Mouse (Mus musculus) midbrain, embryonic 11.5 days (tissue): ENCODE data around the gene March1. TPM values are rescaled to one million over a fixed set of nuclear protein-coding genes. Genes with fewer than 3 reads are reported as not detected.

Experiments
- ATAC-seq: fragments of 200-750 bp; cut with Nextera tagmentation; 2 replicates; pipeline ENCODE4 v1.8.0; 2017; ENCODE audit warnings: moderate TSS enrichment, moderate library complexity; ENCODE audit not compliant: low FRiP score
- DNase-seq: peaks from one replicate; pipeline ENCODE4 v3.0.0; 2015; ENCODE audit warnings: low spot score; ENCODE audit errors: missing footprints
- H3K27ac ChIP-seq: fragments of 300-500 bp; sonication (generic); 2 replicates; pipeline ENCODE4 v1.5.1; 2014; ENCODE audit warnings: low read depth, low read length
- H3K27me3 ChIP-seq: fragments of 300-500 bp; sonication (generic); 2 replicates; pipeline ENCODE4 v1.6.1; 2014; ENCODE audit warnings: mild to moderate bottlenecking, low read length, moderate library complexity, mixed read lengths; ENCODE audit not compliant: control insufficient read depth, insufficient read depth
- H3K36me3 ChIP-seq: fragments of 300-500 bp; sonication (generic); 2 replicates; pipeline ENCODE4 v1.6.1; 2014; ENCODE audit warnings: mild to moderate bottlenecking, low read length, moderate library complexity, mixed read lengths; ENCODE audit not compliant: control insufficient read depth, insufficient read depth
- H3K4me1 ChIP-seq: fragments of 300-500 bp; sonication (generic); 2 replicates; pipeline ENCODE4 v1.6.1; 2014; ENCODE audit warnings: low read length; ENCODE audit not compliant: control insufficient read depth, insufficient read depth
- H3K4me2 ChIP-seq: fragments of 300-500 bp; sonication (generic); 2 replicates; pipeline ENCODE4 v1.6.1; 2014; ENCODE audit warnings: mild to moderate bottlenecking, moderate library complexity
- H3K4me3 ChIP-seq: fragments of 300-500 bp; sonication (generic); 2 replicates; pipeline ENCODE4 v1.5.1; 2014; ENCODE audit warnings: low read depth, low read length
- H3K9ac ChIP-seq: fragments of 300-500 bp; sonication (generic); 2 replicates; pipeline ENCODE4 v1.6.1; 2014; ENCODE audit warnings: low read length
- H3K9me3 ChIP-seq: fragments of 300-500 bp; sonication (generic); 2 replicates; pipeline ENCODE4 v1.6.1; 2016; ENCODE audit warnings: low read length; ENCODE audit not compliant: control insufficient read depth
- WGBS: fragments of 180-500 bp; shearing (Covaris S2); extraction: QIAGEN DNeasy Blood & Tissue Kit; methylation state at CpG from one replicate; pipeline ENCODE4 v1.1.7; 2014; 5-methylcytosine and 5-hydroxymethylcytosine counted together
- polyA plus RNA-seq: library from polyadenylated mRNA; unstranded; fragments of >200 nt; fragmentation: Nextera tagmentation; extraction: Ambion mirVana; gene quantifications from 2 replicates; pipeline ENCODE4 v1.2.1, GENCODE M21; 2014

Gene March1
- polyA plus RNA-seq, 1 experiment from 2014 or later = 7.4 TPM

- Histone ChIP-seq H3K36me3 (no peaks in the 10 kb centered on the region), H3K27ac (no peak overlapping the region), H3K4me1 (no peaks in the 10 kb centered on the region), H3K4me3 (no peak overlapping the region), H3K27me3 (no peaks in the 10 kb centered on the region), H3K9ac (no peak overlapping the region), H3K9me3 (no peaks in the 10 kb centered on the region), H3K4me2 (no peak overlapping the region)
- ATAC-seq (no peak), DNase-seq (no peak)
- 88% methylated on average over 2 of the region's 2 CpGs for WGBS
Observed at GRCm38 (mm10) chr8:66270116-66270515, 652.4 kb downstream of the March1 start.

DNA sequence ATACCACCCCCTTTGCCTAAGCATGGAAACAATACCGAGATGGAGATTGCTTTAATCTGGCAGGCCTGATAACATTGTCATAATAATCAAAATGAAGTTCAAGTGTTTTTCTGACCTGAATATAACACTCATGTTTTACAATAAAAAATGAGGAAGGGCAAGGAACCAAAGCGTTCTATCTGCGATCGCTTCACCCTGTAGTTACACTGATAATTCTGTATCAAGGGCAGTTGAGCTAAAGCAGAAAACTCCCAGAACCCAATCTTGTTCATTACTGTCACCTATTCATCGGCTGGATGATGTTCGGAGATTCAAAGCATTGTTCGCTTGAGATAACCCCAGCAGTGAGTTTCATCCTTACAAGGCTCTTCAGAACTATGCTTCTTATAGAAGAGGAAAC is 700.1 kb downstream of the March1 start:
- ATAC-seq = no peak
- no peak for DNase-seq
- Histone ChIP-seq H3K4me2 (no peak overlapping the region), H3K4me1 (no peaks in the 10 kb centered on the region), H3K9me3 (no peaks in the 10 kb centered on the region), H3K4me3 (no peak overlapping the region), H3K36me3 (no peaks in the 10 kb centered on the region), H3K27ac (no peak overlapping the region), H3K27me3 (no peaks in the 10 kb centered on the region), H3K9ac (no peak overlapping the region)
- 92% methylated on average over 7 of the region's 7 CpGs for WGBS

DNA sequence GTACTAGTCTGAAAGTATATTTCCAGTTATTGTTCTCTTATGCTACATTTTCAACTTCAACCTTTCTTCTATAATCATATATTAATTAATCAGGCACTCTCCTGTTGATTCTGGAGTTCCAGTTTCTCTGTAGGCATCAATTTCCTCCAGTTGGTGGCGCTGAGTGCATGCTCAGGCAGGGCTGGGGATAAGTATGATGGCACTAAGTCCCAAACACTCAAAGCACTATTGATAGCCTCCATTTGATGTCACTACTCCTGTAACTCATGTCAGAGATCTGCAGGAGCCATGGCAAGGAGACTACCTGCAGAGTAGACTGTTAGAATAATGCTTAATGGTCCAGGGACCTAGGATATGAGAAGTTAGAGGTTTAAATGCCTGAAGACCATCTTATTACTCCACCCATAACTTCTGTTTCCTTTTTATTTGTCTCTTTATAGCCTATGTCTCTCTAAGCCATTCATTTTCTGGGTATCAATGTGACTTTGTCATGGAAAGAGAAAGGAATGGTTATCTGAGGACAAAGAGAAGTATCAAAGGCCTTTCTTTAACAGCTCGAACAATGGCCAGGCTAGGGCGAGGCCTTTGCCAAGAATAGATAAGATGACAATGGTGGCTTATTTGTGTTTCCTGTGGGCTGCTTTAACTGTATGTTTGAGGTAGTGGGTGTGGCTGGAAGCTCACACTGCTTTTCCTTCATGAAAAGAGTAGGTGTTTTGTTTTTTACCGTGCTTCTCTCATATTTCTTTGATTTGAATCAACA is 705.5 kb downstream of the March1 start:
- no peaks in the 10 kb centered on the region for H3K9me3 ChIP-seq
- no peaks in the 10 kb centered on the region for H3K27me3 ChIP-seq
- H3K4me1 ChIP-seq = no peaks in the 10 kb centered on the region
- H3K36me3 ChIP-seq = no peaks in the 10 kb centered on the region
- H3K4me3 ChIP-seq = no peak overlapping the region
- no peak overlapping the region for H3K9ac ChIP-seq
- no peak overlapping the region for H3K4me2 ChIP-seq
- H3K27ac ChIP-seq = no peak overlapping the region
- WGBS = 69% methylated on average over 4 of the region's 4 CpGs
- ATAC-seq (no peak), DNase-seq (no peak)

GRCm38 (mm10) chr8:66326396-66326795 is 708.7 kb downstream of the March1 start:
- Histone ChIP-seq H3K4me1 (no peaks in the 10 kb centered on the region), H3K4me2 (no peak overlapping the region), H3K27ac (no peak overlapping the region), H3K4me3 (no peak overlapping the region), H3K9ac (no peak overlapping the region), H3K36me3 (no peaks in the 10 kb centered on the region), H3K27me3 (no peaks in the 10 kb centered on the region), H3K9me3 (no peaks in the 10 kb centered on the region)
- ATAC-seq (no peak), DNase-seq (no peak)

DNA sequence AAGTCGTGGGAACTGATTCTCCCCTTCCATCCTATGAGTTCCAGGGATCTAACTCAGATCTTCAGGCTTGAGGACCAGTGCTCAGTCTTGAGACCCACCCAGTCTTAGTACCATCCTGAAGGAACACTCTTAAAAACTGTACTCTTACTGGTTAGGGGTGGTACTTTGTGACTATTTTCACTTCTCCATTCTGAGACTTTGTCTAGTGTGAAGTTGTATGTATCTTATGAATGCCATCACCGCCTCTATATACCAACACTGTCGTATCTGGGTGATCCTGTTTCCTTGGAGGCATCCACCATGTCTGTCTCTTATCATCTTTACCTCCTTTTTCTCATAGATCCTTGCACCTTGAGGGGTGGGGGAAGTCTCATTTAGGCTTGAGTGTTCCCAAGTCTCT is 714.5 kb downstream of the March1 start:
- Histone ChIP-seq H3K4me1 (no peaks in the 10 kb centered on the region), H3K4me2 (no peak overlapping the region), H3K9me3 (no peaks in the 10 kb centered on the region), H3K27ac (no peak overlapping the region), H3K27me3 (no peaks in the 10 kb centered on the region), H3K36me3 (no peaks in the 10 kb centered on the region), H3K4me3 (no peak overlapping the region), H3K9ac (no peak overlapping the region)
- ATAC-seq (no peak), DNase-seq (no peak)
- 90% methylated on average over 3 of the region's 3 CpGs for WGBS

DNA sequence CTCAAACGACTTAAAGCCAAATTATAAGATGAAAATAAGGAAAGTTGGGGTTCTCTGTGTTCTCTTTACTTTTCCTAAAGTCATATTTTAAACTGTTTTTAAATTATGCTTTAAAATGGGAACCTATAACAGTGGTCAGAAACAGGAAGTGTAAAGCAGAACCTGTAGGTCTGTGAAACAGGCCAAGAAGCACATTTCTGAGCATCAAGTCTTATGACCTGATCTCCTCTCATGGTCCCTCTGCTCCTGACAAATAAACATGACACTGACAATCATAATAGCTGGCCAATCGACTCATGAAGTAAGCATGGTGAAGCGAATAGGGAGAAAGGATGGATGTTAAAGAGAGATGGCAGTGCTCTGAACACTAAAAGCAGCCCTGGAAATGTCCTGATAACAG is 716.6 kb downstream of the March1 start:
- 83% methylated on average over 3 of the region's 3 CpGs for WGBS
- ATAC-seq = no peak

GRCm38 (mm10) chr8:66339551-66339950 is 721.9 kb downstream of the March1 start:
- DNase-seq = no peak
- Histone ChIP-seq H3K27ac (no peak overlapping the region), H3K4me1 (no peaks in the 10 kb centered on the region), H3K4me2 (no peak overlapping the region), H3K36me3 (no peaks in the 10 kb centered on the region), H3K27me3 (no peaks in the 10 kb centered on the region), H3K9me3 (no peaks in the 10 kb centered on the region), H3K4me3 (no peak overlapping the region), H3K9ac (no peak overlapping the region)
- WGBS = 82% methylated on average over 3 of the region's 3 CpGs
- no peak for ATAC-seq

More for the DNA sequence above, 716.6 kb downstream of the March1 start:
- H3K36me3 ChIP-seq = no peaks in the 10 kb centered on the region
- no peak for DNase-seq
- no peaks in the 10 kb centered on the region for H3K27me3 ChIP-seq
- no peaks in the 10 kb centered on the region for H3K4me1 ChIP-seq
- no peak overlapping the region for H3K4me3 ChIP-seq
- no peak overlapping the region for H3K4me2 ChIP-seq
- H3K9ac ChIP-seq = no peak overlapping the region
- no peak overlapping the region for H3K27ac ChIP-seq
- no peaks in the 10 kb centered on the region for H3K9me3 ChIP-seq

GRCm38 (mm10) chr8:66342928-66343327 is 725.2 kb downstream of the March1 start:
- Histone ChIP-seq H3K27me3 (no peaks in the 10 kb centered on the region), H3K9me3 (no peaks in the 10 kb centered on the region), H3K4me3 (no peak overlapping the region), H3K36me3 (no peaks in the 10 kb centered on the region), H3K4me2 (no peak overlapping the region), H3K27ac (no peak overlapping the region), H3K9ac (no peak overlapping the region), H3K4me1 (no peaks in the 10 kb centered on the region)
- DNase-seq (no peak), ATAC-seq (no peak)
- 77% methylated on average over 1 of the region's 1 CpGs for WGBS

- no peaks in the 10 kb centered on the region for H3K9me3 ChIP-seq
- H3K4me1 ChIP-seq = no peaks in the 10 kb centered on the region
- no peak overlapping the region for H3K4me2 ChIP-seq
- DNase-seq (no peak), ATAC-seq (no peak)
- no peaks in the 10 kb centered on the region for H3K27me3 ChIP-seq
- WGBS = 88% methylated on average over 5 of the region's 5 CpGs
- H3K4me3 ChIP-seq = no peak overlapping the region
- no peak overlapping the region for H3K9ac ChIP-seq
- no peaks in the 10 kb centered on the region for H3K36me3 ChIP-seq
- no peak overlapping the region for H3K27ac ChIP-seq
Observed at GRCm38 (mm10) chr8:66362882-66363801, 745.4 kb downstream of the March1 start.
